Mouse (Mus musculus) hindbrain, embryonic 12.5 days (tissue): ENCODE data around the gene Tha1. TPM values are rescaled to one million over a fixed set of nuclear protein-coding genes. Genes with fewer than 3 reads are reported as not detected.

Experiments used
- ATAC-seq: fragments of 200-750 bp; cut with Nextera tagmentation; 2 replicates; pipeline ENCODE4 v1.8.0; 2017; ENCODE audit warnings: moderate TSS enrichment; ENCODE audit not compliant: low FRiP score
- H3K27ac ChIP-seq: fragments of 300-500 bp; sonication (generic); 2 replicates; pipeline ENCODE4 v1.5.1; 2016; ENCODE audit warnings: mild to moderate bottlenecking
- H3K27me3 ChIP-seq: fragments of 300-500 bp; sonication (generic); 2 replicates; pipeline ENCODE4 v1.6.1; 2016; ENCODE audit warnings: mild to moderate bottlenecking
- H3K36me3 ChIP-seq: fragments of 300-500 bp; sonication (generic); 2 replicates; pipeline ENCODE4 v1.6.1; 2016; ENCODE audit warnings: mild to moderate bottlenecking
- H3K4me1 ChIP-seq: fragments of 300-500 bp; sonication (generic); 2 replicates; pipeline ENCODE4 v1.6.1; 2016
- H3K4me2 ChIP-seq: fragments of 300-500 bp; sonication (generic); replicated peaks from 2 replicates; pipeline ENCODE4 v1.6.1; 2016; ENCODE audit warnings: mild to moderate bottlenecking
- H3K4me3 ChIP-seq: fragments of 300-500 bp; sonication (generic); 2 replicates; pipeline ENCODE4 v1.5.1; 2016; ENCODE audit warnings: mild to moderate bottlenecking
- H3K9ac ChIP-seq: fragments of 300-500 bp; sonication (generic); 2 replicates; pipeline ENCODE4 v1.6.1; 2016; ENCODE audit warnings: mild to moderate bottlenecking, moderate library complexity
- H3K9me3 ChIP-seq: fragments of 300-500 bp; sonication (generic); replicated peaks from 2 replicates; pipeline ENCODE4 v1.6.1; 2016; ENCODE audit warnings: mild to moderate bottlenecking
- WGBS: fragments of 180-500 bp; shearing (Covaris S2); methylation state at CpG from one replicate; pipeline ENCODE4 v1.1.7; 2016; 5-methylcytosine and 5-hydroxymethylcytosine counted together
- polyA plus RNA-seq: library from polyadenylated mRNA; unstranded; fragments of >200 nt; fragmentation: Nextera tagmentation; extraction: Ambion mirVana; gene quantifications from 2 replicates; pipeline ENCODE4 v1.2.1, GENCODE M21; 2016

Tha1 gene
- polyA plus RNA-seq, 1 experiment from 2014 or later = 3.1 TPM

- peaks cover 42% of the 10 kb centered on the region for H3K27me3 ChIP-seq
- no peak for ATAC-seq
These were observed 18.9 kb upstream of the Tha1 start for GRCm38 (mm10) chr11:117892199-117892598.

DNA sequence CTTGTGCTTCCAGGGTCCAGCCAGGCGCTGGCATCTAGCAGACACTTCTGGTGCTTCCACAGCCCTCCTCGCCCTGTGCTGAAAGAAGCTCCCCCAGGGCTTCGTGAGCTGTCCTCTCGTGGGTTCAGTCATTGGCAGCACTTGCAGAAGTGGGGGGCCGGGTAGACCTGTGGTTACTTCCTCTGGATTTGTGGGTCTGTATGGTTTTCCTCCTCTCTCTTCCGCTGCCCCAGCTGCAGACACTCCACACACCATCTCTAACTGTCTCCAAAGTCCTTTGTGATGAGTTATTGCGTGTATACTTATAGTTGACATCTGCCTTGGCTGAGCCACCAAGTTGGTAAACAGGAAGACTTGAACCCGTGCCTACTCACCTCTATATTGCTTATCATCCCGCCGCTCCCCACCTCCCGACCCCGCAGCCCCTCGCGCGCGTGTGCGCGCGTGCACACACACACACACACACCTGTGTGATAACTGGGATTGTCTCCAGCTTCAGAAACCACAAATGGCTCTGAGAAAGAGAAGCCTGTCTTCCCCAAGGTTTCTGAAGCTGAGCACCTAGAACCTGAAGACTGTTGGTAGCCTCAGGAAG, 18.4 kb upstream of the Tha1 start:
- H3K27ac ChIP-seq = no peak overlapping the region
- peaks cover 42% of the 10 kb centered on the region for H3K27me3 ChIP-seq
- no peak for ATAC-seq
- no peak overlapping the region for H3K9ac ChIP-seq
- H3K4me2 ChIP-seq = no peak overlapping the region
- peaks cover 38% of the 10 kb centered on the region for H3K4me1 ChIP-seq
- no peaks in the 10 kb centered on the region for H3K9me3 ChIP-seq
- H3K4me3 ChIP-seq = no peak overlapping the region
- WGBS = 89% methylated on average over 19 of the region's 19 CpGs
- H3K36me3 ChIP-seq = no peaks in the 10 kb centered on the region

More at GRCm38 (mm10) chr11:117892199-117892598, 18.9 kb upstream of the Tha1 start:
- Histone ChIP-seq H3K9me3 (no peaks in the 10 kb centered on the region), H3K4me3 (no peak overlapping the region), H3K36me3 (no peaks in the 10 kb centered on the region), H3K9ac (no peak overlapping the region), H3K4me2 (no peak overlapping the region), H3K4me1 (peaks cover 38% of the 10 kb centered on the region), H3K27ac (no peak overlapping the region)
- WGBS = 52% methylated on average over 6 of the region's 6 CpGs

GRCm38 (mm10) chr11:117890519-117891282, 17.4 kb upstream of the Tha1 start:
- Histone ChIP-seq H3K9me3 (no peaks in the 10 kb centered on the region), H3K9ac (peak overlapping the region; percentile 39), H3K4me2 (peak overlapping the region; percentile 51), H3K27ac (peak overlapping the region; percentile 79), H3K4me3 (no peak overlapping the region), H3K36me3 (no peaks in the 10 kb centered on the region), H3K4me1 (peaks cover 38% of the 10 kb centered on the region), H3K27me3 (peaks cover 48% of the 10 kb centered on the region)
- 16% methylated on average over 13 of the region's 13 CpGs for WGBS
- peak; percentile 50; the same call in 1 of the 2 replicates for ATAC-seq

GRCm38 (mm10) chr11:117889887-117890340, 16.6 kb upstream of the Tha1 start:
- Histone ChIP-seq H3K4me2 (peak overlapping the region; percentile 51), H3K27me3 (peaks cover 48% of the 10 kb centered on the region), H3K9me3 (no peaks in the 10 kb centered on the region), H3K4me3 (peak overlapping the region; percentile 23; the same call in 1 of the 2 replicates), H3K27ac (peak overlapping the region; percentile 79), H3K4me1 (peaks cover 38% of the 10 kb centered on the region), H3K9ac (peak overlapping the region; percentile 39), H3K36me3 (no peaks in the 10 kb centered on the region)
- ATAC-seq = peak; percentile 76
- 2% methylated on average over 11 of the region's 11 CpGs for WGBS

GRCm38 (mm10) chr11:117888853-117889822, 15.9 kb upstream of the Tha1 start:
- Histone ChIP-seq H3K9me3 (no peaks in the 10 kb centered on the region), H3K27ac (peak overlapping the region; percentile 79), H3K4me3 (peak overlapping the region; percentile 23), H3K36me3 (no peaks in the 10 kb centered on the region), H3K27me3 (peaks cover 48% of the 10 kb centered on the region), H3K4me1 (peaks cover 38% of the 10 kb centered on the region), H3K9ac (peak overlapping the region; percentile 39), H3K4me2 (peak overlapping the region; percentile 51)
- 2% methylated on average over 33 of the region's 33 CpGs for WGBS
- peak; percentile 44 for ATAC-seq

DNA sequence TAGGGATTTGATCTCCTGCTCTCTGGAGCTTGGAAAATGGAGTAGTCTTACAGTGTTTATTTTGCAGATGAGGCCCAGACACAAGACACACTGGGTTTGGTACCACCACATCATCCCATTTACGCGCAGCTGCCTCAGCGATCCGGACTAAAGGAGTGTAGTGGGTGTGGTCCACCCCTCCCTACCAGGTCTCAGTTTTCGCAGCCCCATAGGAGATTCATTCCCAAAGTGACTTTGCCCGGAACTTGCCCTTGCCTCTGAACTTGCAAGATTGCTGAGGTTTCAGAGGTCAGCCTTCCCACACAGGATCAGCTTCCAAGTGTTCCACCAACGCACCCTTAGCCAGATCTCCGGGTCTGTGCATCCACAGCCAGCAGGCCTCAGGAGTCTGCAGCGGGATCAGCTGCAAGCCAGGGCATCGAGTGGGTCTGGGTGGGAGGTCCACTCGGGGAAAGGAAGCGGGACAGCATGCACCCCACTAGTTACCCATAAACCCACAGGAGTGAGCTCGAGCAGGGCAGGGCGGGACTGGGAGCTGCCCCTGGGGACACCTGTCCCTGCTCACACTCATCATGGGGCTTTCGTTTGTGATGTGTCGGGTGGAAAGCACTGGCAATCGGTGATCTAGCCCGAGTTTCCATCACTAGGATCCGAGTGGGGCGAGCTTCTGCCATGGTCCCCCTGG, 15.0 kb upstream of the Tha1 start:
- ATAC-seq = peak; percentile 26; the same call in 1 of the 2 replicates
- H3K9ac ChIP-seq = peak overlapping the region; percentile 39; the same call in 1 of the 2 replicates
- H3K4me3 ChIP-seq = peak overlapping the region; percentile 23
- no peak overlapping the region for H3K27ac ChIP-seq
- 8% methylated on average over 20 of the region's 20 CpGs for WGBS
- peak overlapping the region; percentile 51 for H3K4me2 ChIP-seq
- H3K27me3 ChIP-seq = peaks cover 48% of the 10 kb centered on the region
- H3K36me3 ChIP-seq = no peaks in the 10 kb centered on the region
- H3K9me3 ChIP-seq = no peaks in the 10 kb centered on the region
- peaks cover 38% of the 10 kb centered on the region for H3K4me1 ChIP-seq

DNA sequence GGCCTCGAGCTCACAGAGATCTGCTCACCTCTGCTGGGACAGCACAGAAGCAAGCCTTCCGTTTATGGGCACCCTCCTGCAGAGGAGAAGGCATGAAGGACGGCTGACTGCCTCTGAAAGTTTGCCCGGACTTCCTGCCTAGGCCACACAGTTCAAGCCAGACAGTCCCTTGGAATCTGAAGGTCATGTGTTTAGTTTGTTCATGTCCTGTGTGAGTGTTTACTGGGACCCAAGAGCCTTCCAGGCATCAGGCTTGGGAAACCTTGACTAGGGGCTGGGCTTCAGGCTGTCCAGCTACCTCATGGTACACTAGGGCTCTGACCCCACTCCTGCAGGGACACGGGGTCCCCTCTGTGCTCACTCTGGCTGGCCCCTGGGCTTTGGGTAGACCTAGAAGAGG, 12.7 kb upstream of the Tha1 start:
- H3K4me1 ChIP-seq = peaks cover 40% of the 10 kb centered on the region
- WGBS = 61% methylated on average over 5 of the region's 5 CpGs
- no peak for ATAC-seq

DNA sequence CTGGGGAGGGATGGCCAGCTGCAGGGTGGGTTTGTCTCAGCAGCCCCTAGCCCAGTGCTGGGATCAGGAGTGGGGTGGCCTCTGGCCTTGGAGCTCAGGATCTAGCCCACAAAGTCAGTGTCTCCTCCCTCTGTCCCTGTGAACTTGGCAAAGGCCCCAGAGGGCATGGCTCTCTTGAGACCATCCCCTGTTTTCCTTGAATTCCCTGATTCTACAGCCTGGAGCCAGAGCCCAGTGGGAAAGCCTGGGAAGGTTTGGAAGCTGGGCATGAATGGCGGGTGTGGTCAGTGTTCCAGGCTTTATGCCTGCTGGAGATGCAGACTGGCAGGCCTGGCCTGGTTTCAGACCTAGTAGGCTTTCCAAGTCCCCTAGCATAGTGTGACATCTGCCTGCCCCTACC, 8.9 kb upstream of the Tha1 start:
- Histone ChIP-seq H3K27ac (no peak overlapping the region), H3K36me3 (no peaks in the 10 kb centered on the region), H3K9me3 (no peaks in the 10 kb centered on the region), H3K4me2 (no peak overlapping the region), H3K27me3 (peaks cover 21% of the 10 kb centered on the region), H3K4me1 (peaks cover 27% of the 10 kb centered on the region), H3K4me3 (no peak overlapping the region), H3K9ac (no peak overlapping the region)
- WGBS = 71% methylated on average over 1 of the region's 1 CpGs
- ATAC-seq = no peak

More for the DNA sequence above, 12.7 kb upstream of the Tha1 start:
- H3K9me3 ChIP-seq = no peaks in the 10 kb centered on the region
- H3K27me3 ChIP-seq = peaks cover 30% of the 10 kb centered on the region
- no peak overlapping the region for H3K4me3 ChIP-seq
- no peak overlapping the region for H3K4me2 ChIP-seq
- no peak overlapping the region for H3K9ac ChIP-seq
- H3K36me3 ChIP-seq = no peaks in the 10 kb centered on the region
- H3K27ac ChIP-seq = no peak overlapping the region

GRCm38 (mm10) chr11:117881787-117882186, 8.5 kb upstream of the Tha1 start:
- ATAC-seq = no peak
- WGBS = 22% methylated on average over 8 of the region's 8 CpGs

DNA sequence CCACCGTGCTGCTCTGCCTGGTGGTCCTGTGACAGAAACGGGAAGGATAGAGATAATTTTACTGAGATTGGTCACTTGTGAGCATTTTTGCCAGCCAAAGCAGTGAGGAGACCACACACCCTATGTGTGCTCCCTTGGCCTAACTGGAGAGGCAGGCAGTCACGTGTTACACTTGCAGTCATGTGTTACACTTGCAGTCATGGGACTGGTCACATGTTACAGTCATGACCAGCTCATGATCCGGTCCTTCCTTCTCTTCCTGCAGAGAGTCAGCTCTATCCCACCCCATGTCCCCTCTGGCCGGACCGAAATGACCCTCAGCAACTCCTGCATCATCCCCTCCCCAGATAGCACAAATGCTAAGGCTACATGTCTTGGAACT, 7.7 kb upstream of the Tha1 start:
- H3K36me3 ChIP-seq = no peaks in the 10 kb centered on the region
- no peak overlapping the region for H3K9ac ChIP-seq
- H3K9me3 ChIP-seq = no peaks in the 10 kb centered on the region
- H3K27ac ChIP-seq = no peak overlapping the region
- H3K27me3 ChIP-seq = peaks cover 18% of the 10 kb centered on the region
- peaks cover 27% of the 10 kb centered on the region for H3K4me1 ChIP-seq
- H3K4me2 ChIP-seq = no peak overlapping the region
- no peak overlapping the region for H3K4me3 ChIP-seq
- ATAC-seq = no peak
- 81% methylated on average over 6 of the region's 6 CpGs for whole genome bisulfite sequencing

More at GRCm38 (mm10) chr11:117881787-117882186, 8.5 kb upstream of the Tha1 start:
- peaks cover 21% of the 10 kb centered on the region for H3K27me3 ChIP-seq
- no peak overlapping the region for H3K4me3 ChIP-seq
- no peak overlapping the region for H3K9ac ChIP-seq
- peaks cover 27% of the 10 kb centered on the region for H3K4me1 ChIP-seq
- H3K27ac ChIP-seq = no peak overlapping the region
- no peaks in the 10 kb centered on the region for H3K9me3 ChIP-seq
- no peaks in the 10 kb centered on the region for H3K36me3 ChIP-seq
- H3K4me2 ChIP-seq = no peak overlapping the region

GRCm38 (mm10) chr11:117880336-117880976, 7.2 kb upstream of the Tha1 start:
- H3K4me2 ChIP-seq = no peak overlapping the region
- H3K4me3 ChIP-seq = no peak overlapping the region
- no peaks in the 10 kb centered on the region for H3K9me3 ChIP-seq
- ATAC-seq = no peak
- no peaks in the 10 kb centered on the region for H3K36me3 ChIP-seq
- H3K9ac ChIP-seq = no peak overlapping the region
- no peak overlapping the region for H3K27ac ChIP-seq
- WGBS = 93% methylated on average over 9 of the region's 9 CpGs
- H3K27me3 ChIP-seq = peaks cover 14% of the 10 kb centered on the region
- peaks cover 32% of the 10 kb centered on the region for H3K4me1 ChIP-seq
